Mouse (Mus musculus) heart, postnatal 4 days (tissue): Measurements from ENCODE around the gene Tcf20. TPM values are rescaled to one million over a fixed set of nuclear protein-coding genes. Genes with fewer than 3 reads are reported as not detected.
A peak's percentile ranks its signal among the peaks of the same experiment; 100 is the strongest.

Experiments
- DNase-seq: peaks from one replicate; pipeline ENCODE4 v3.0.0; 2021
- total RNA-seq, 2 experiments: library from RNA; stranded (reverse); gene quantifications; 2 replicates each; pipeline ENCODE4 v1.2.3; 2021

The Tcf20 gene
- total RNA-seq, 2 experiments from 2014 or later: 71.1 to 78.7 TPM

- no peak for DNase-seq
Measured at GRCm38 (mm10) chr15:82992911-82993310, 5.2 kb upstream of the Tcf20 start.

GRCm38 (mm10) chr15:82992079-82992783 is 4.6 kb upstream of the Tcf20 start:
- DNase-seq: no peak

- no peak for DNase-seq
Measured at GRCm38 (mm10) chr15:82989190-82989704, 1.6 kb upstream of the Tcf20 start.

GRCm38 (mm10) chr15:82987014-82987731 is 499 bp downstream of the Tcf20 start:
- no peak for DNase-seq

- DNase-seq: no peak
Measured at GRCm38 (mm10) chr15:82984574-82984973, 3.1 kb downstream of the Tcf20 start.

- no peak for DNase-seq
Measured at GRCm38 (mm10) chr15:82984097-82984496, 3.6 kb downstream of the Tcf20 start.

- DNase-seq: peak; percentile 48
Measured at GRCm38 (mm10) chr15:82983416-82984026, 4.2 kb downstream of the Tcf20 start.

GRCm38 (mm10) chr15:82982724-82983415 is 4.8 kb downstream of the Tcf20 start:
- peak; percentile 63 for DNase-seq

GRCm38 (mm10) chr15:82981676-82982520 is 5.8 kb downstream of the Tcf20 start:
- no peak for DNase-seq

GRCm38 (mm10) chr15:82979531-82979930 is 8.1 kb downstream of the Tcf20 start:
- DNase-seq: no peak

GRCm38 (mm10) chr15:82974471-82974870 is 13.2 kb downstream of the Tcf20 start:
- no peak for DNase-seq

- DNase-seq: no peak
Measured at GRCm38 (mm10) chr15:82969206-82969721, 18.4 kb downstream of the Tcf20 start.

GRCm38 (mm10) chr15:82968449-82968848 is 19.2 kb downstream of the Tcf20 start:
- peak; percentile 37 for DNase-seq

- no peak for DNase-seq
Measured at GRCm38 (mm10) chr15:82967947-82968346, 19.7 kb downstream of the Tcf20 start.

- DNase-seq: no peak
Measured at GRCm38 (mm10) chr15:82964266-82964825, 23.3 kb downstream of the Tcf20 start.

- peak; percentile 24 for DNase-seq
Measured at GRCm38 (mm10) chr15:82963556-82964156, 24.0 kb downstream of the Tcf20 start.

- peak; percentile 19 for DNase-seq
Measured at GRCm38 (mm10) chr15:82963090-82963489, 24.6 kb downstream of the Tcf20 start.

- no peak for DNase-seq
Measured at GRCm38 (mm10) chr15:82962536-82962935, 25.1 kb downstream of the Tcf20 start.

- no peak for DNase-seq
Measured at GRCm38 (mm10) chr15:82960786-82961561, 26.7 kb downstream of the Tcf20 start.

- DNase-seq: no peak
Measured at GRCm38 (mm10) chr15:82959151-82959550, 28.5 kb downstream of the Tcf20 start.
